Mouse (Mus musculus) kidney, adult 2 months (tissue): ENCODE results near the gene Tmem123.

Experiments used
- CTCF ChIP-seq: fragments of 200-500 bp; conservative IDR thresholded peaks from 2 replicates; pipeline ENCODE4 v1.5.1; 2011; ENCODE audit warnings: low read depth, mild to moderate bottlenecking, control low read depth, low read length, moderate library complexity, mixed read lengths; ENCODE audit not compliant: insufficient read depth, insufficient read length
- POLR2A ChIP-seq: fragments of 200-500 bp; IDR thresholded peaks from one replicate; pipeline ENCODE4 v1.6.1; 2011; ENCODE audit warnings: low read depth, low read length, control low read depth

DNA sequence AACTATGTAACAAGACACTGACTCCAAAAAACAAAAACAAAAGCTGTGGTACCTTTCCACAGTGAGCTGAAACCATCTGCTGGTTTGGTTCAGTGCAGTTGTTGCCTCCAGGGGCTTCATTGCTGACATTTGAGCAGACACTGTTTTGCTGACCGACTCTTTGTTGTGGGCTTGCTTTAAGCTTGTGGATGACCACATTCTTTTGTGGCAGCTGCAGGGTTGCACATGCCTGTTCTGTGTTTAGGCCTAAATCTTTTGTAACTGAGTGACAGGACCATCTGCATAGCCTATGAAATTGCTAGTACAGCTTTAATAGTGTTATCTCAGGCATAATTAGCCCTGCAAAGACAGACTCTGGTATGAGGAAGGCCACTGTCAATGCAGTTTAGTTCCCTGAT lies 20.8 kb downstream of the Tmem123 start:
- TF ChIP-seq POLR2A (no peak), CTCF (no peak)
